Mouse (Mus musculus): Measurements from ENCODE around the gene Cdh22. TPM values are rescaled to one million over a fixed set of nuclear protein-coding genes. Genes with fewer than 3 reads are reported as not detected.

Cdh22 gene
- polyA plus RNA-seq (2014; fragmentation: Illumina TruSeq; extraction: RNeasy Lipid Tissue Mini Kit (QIAGEN cat#74804); ENCODE audit: low read depth, low replicate concordance), result not detected

DNA sequence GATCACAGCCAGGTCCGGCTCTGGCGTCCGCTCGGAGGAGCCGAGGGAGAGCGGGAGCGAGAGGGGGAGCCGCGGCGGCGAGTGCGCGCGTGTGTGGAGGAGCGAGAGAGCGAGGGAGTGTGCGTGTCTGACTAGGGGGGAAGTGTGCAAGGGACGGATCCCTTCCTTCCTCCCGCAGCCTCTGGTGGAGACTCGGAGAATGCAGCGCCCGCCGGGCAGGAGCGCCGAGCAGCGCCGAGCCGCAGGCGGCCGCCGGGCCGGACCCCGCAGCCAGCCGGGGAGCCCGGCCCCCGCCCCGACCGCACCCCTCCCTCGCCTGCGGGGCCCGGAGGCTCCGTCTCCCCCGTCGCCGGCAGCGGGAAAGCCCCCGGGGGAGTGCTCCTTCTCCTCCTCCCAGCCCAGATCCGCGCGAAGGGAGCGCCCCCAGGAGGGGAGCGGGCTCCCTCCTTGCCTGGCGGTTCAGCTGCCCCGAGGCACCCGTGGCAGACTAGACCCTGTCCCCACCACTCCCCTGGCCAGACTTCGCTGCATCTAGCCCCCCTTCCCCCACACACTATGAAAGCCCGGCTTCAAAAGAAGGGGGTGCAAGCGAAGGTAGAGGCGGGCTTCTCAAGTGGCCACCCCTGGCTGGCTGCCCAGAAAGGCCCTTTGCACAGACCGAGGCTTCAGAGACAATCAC, at the start of gene Cdh22:
Cdh22 (minus strand) TSS at position 241 of the 679 bp plus-strand sequence.

GRCm38 (mm10) chr2:165090650-165091049, 144.0 kb downstream of the Cdh22 start, which contains the start of gene 1700025C18Rik:
Gene 1700025C18Rik (minus strand): TSS chr2:165090750.

Other genes starting within 250 kb of the Cdh22 start
- gene Ncoa5, start 200.0 kb downstream of the Cdh22 start, polyA plus RNA-seq (2014; fragmentation: Illumina TruSeq; extraction: RNeasy Lipid Tissue Mini Kit (QIAGEN cat#74804); ENCODE audit: low read depth, low replicate concordance), result 5.0 TPM
- not detected for gene Cd40, start 179.2 kb downstream of the Cdh22 start, polyA plus RNA-seq (2014; fragmentation: Illumina TruSeq; extraction: RNeasy Lipid Tissue Mini Kit (QIAGEN cat#74804); ENCODE audit: low read depth, low replicate concordance)
- not detected for gene 1700025C18Rik, start 144.1 kb downstream of the Cdh22 start, polyA plus RNA-seq (2014; fragmentation: Illumina TruSeq; extraction: RNeasy Lipid Tissue Mini Kit (QIAGEN cat#74804); ENCODE audit: low read depth, low replicate concordance)
- gene Slc35c2, start 53.0 kb upstream of the Cdh22 start, polyA plus RNA-seq (2014; fragmentation: Illumina TruSeq; extraction: RNeasy Lipid Tissue Mini Kit (QIAGEN cat#74804); ENCODE audit: low read depth, low replicate concordance), result 6.1 TPM
- gene Elmo2, start 91.6 kb upstream of the Cdh22 start, polyA plus RNA-seq (2014; fragmentation: Illumina TruSeq; extraction: RNeasy Lipid Tissue Mini Kit (QIAGEN cat#74804); ENCODE audit: low read depth, low replicate concordance), result 1.7 TPM
- gene Zfp663, start 133.9 kb upstream of the Cdh22 start, polyA plus RNA-seq (2014; fragmentation: Illumina TruSeq; extraction: RNeasy Lipid Tissue Mini Kit (QIAGEN cat#74804); ENCODE audit: low read depth, low replicate concordance), result not detected
- 0.48 TPM for gene Zfp334, start 153.4 kb upstream of the Cdh22 start, polyA plus RNA-seq (2014; fragmentation: Illumina TruSeq; extraction: RNeasy Lipid Tissue Mini Kit (QIAGEN cat#74804); ENCODE audit: low read depth, low replicate concordance)
- gene Ocstamp, start 165.6 kb upstream of the Cdh22 start, polyA plus RNA-seq (2014; fragmentation: Illumina TruSeq; extraction: RNeasy Lipid Tissue Mini Kit (QIAGEN cat#74804); ENCODE audit: low read depth, low replicate concordance), result 0.11 TPM
- gene Slc13a3, start 238.4 kb upstream of the Cdh22 start, polyA plus RNA-seq (2014; fragmentation: Illumina TruSeq; extraction: RNeasy Lipid Tissue Mini Kit (QIAGEN cat#74804); ENCODE audit: low read depth, low replicate concordance), result 2.1 TPM

Measured in liver, adult 10 weeks (tissue).